Mouse (Mus musculus) myocyte (in vitro differentiated cells): Measurements from ENCODE around the gene Hjurp.

ENCODE experiments used
- CEBPB ChIP-seq: IDR thresholded peaks from 2 replicates; pipeline ENCODE4 v1.6.1; 2011; ENCODE audit warnings: mild to moderate bottlenecking, moderate library complexity; ENCODE audit not compliant: poor library complexity, insufficient read depth, severe bottlenecking
- E2F4 ChIP-seq: IDR thresholded peaks from one replicate; pipeline ENCODE4 v1.6.1; 2011; ENCODE audit warnings: mild to moderate bottlenecking, control low read depth, moderate library complexity; ENCODE audit not compliant: insufficient read depth
- MAX ChIP-seq: IDR thresholded peaks from one replicate; pipeline ENCODE4 v1.6.1; 2011; ENCODE audit warnings: low read depth, mild to moderate bottlenecking, control low read depth
- MYOG ChIP-seq, 3 experiments: IDR thresholded peaks; one replicate each; pipeline ENCODE4 v1.6.1; 2011; ENCODE audit warnings: control low read depth in 2 of 3, low read depth in 2 of 3, mild to moderate bottlenecking in 2 of 3; ENCODE audit not compliant: insufficient read length in 2 of 3, control insufficient read depth in 1 of 3, insufficient read depth in 1 of 3
- POLR2A ChIP-seq: IDR thresholded peaks from one replicate; pipeline ENCODE4 v1.6.1; 2011; ENCODE audit warnings: low read depth, mild to moderate bottlenecking, control low read depth, moderate library complexity; ENCODE audit not compliant: insufficient read length
- SRF ChIP-seq: IDR thresholded peaks from one replicate; pipeline ENCODE4 v1.6.1; 2011; ENCODE audit warnings: low read depth; ENCODE audit not compliant: control insufficient read depth, insufficient read length
- TCF12 ChIP-seq: IDR thresholded peaks from one replicate; pipeline ENCODE4 v1.6.1; 2011; ENCODE audit warnings: mild to moderate bottlenecking, control low read depth; ENCODE audit not compliant: poor library complexity, insufficient read depth, severe bottlenecking
- TCF3 ChIP-seq: IDR thresholded peaks from one replicate; pipeline ENCODE4 v1.6.1; 2011; ENCODE audit warnings: low read depth, control low read depth; ENCODE audit not compliant: insufficient read length
- USF1 ChIP-seq: IDR thresholded peaks from one replicate; pipeline ENCODE4 v1.6.1; 2011; ENCODE audit warnings: low read depth, mild to moderate bottlenecking, control low read depth, moderate library complexity

- TF ChIP-seq USF1 = no peak
- TF ChIP-seq CEBPB = no peak
- no peak for TF ChIP-seq E2F4
- no peak for TF ChIP-seq POLR2A
- no peak for TF ChIP-seq MAX
- no peak for TF ChIP-seq TCF3
- TF ChIP-seq SRF = no peak
- TF ChIP-seq MYOG (IDR thresholded peaks at IDR 0.05; ENCODE audit: control insufficient read depth in 1 of 3, insufficient read depth in 1 of 3, insufficient read length in 2 of 3, low read depth in 2 of 3) = no peak
- no peak for TF ChIP-seq TCF12
These were observed 4.9 kb upstream of the Hjurp start for GRCm38 (mm10) chr1:88282301-88282700.
